Mouse (Mus musculus): ENCODE measurements around the gene Prol1.
"Not testable (repeated sequence)": the region's sequence is repeated elsewhere in the genome, so short reads cannot be mapped to it uniquely, and the experiment has no call there.

Gene Prol1

GRCm38 (mm10) chr5:88317012-88317411, at the start of gene Prol1:
Gene Prol1, plus strand, starts transcription at chr5:88317312.
- no peak for DNase-seq (ENCODE audit: low read depth, low spot score)

- DNase-seq (ENCODE audit: low read depth, low spot score): no peak
Observed at GRCm38 (mm10) chr5:88268619-88269018, 48.5 kb upstream of the Prol1 start, which contains the start of gene Gm7714. Gene Gm7714, plus strand, starts transcription at chr5:88268919.

GRCm38 (mm10) chr5:88311307-88311706, 5.8 kb upstream of the Prol1 start:
- not testable (repeated sequence) for DNase-seq (ENCODE audit: low read depth, low spot score)

- not testable (repeated sequence) for DNase-seq (ENCODE audit: low read depth, low spot score)
Observed at GRCm38 (mm10) chr5:88348533-88348932, 31.4 kb downstream of the Prol1 start.

GRCm38 (mm10) chr5:88364768-88365167, 47.7 kb downstream of the Prol1 start:
- peak; percentile 11 for DNase-seq (ENCODE audit: low read depth, low spot score)

GRCm38 (mm10) chr5:88366886-88367285, 49.8 kb downstream of the Prol1 start:
- DNase-seq (ENCODE audit: low read depth, low spot score): no peak

GRCm38 (mm10) chr5:88370578-88371232, 53.6 kb downstream of the Prol1 start:
- DNase-seq (ENCODE audit: low read depth, low spot score): no peak

GRCm38 (mm10) chr5:88372563-88372962, 55.5 kb downstream of the Prol1 start:
- no peak for DNase-seq (ENCODE audit: low read depth, low spot score)

GRCm38 (mm10) chr5:88375808-88376207, 58.7 kb downstream of the Prol1 start, which contains the start of gene Amtn:
Gene Amtn, plus strand, starts transcription at chr5:88376108.
- no peak for DNase-seq (ENCODE audit: low read depth, low spot score)

Data from CD4-positive helper T cell, adult 2 months (primary cell).